Mouse (Mus musculus) thymus, postnatal 0 days (tissue): ENCODE results near the gene Camk1d. TPM values are rescaled to one million over a fixed set of nuclear protein-coding genes. Genes with fewer than 3 reads are reported as not detected.
A peak's percentile ranks its signal among the peaks of the same experiment; 100 is the strongest.

ENCODE experiments used
- DNase-seq: peaks from one replicate; pipeline ENCODE4 v3.0.0-alpha.2; 2015; ENCODE audit warnings: low spot score
- polyA plus RNA-seq: library from polyadenylated mRNA; unstranded; fragments of >200 nt; fragmentation: Nextera tagmentation; extraction: Ambion mirVana; gene quantifications from 2 replicates; pipeline ENCODE4 v1.2.1, GENCODE M21; 2015

Gene Camk1d
- polyA plus RNA-seq, 1 experiment from 2014 or later, result 14.4 TPM

DNA sequence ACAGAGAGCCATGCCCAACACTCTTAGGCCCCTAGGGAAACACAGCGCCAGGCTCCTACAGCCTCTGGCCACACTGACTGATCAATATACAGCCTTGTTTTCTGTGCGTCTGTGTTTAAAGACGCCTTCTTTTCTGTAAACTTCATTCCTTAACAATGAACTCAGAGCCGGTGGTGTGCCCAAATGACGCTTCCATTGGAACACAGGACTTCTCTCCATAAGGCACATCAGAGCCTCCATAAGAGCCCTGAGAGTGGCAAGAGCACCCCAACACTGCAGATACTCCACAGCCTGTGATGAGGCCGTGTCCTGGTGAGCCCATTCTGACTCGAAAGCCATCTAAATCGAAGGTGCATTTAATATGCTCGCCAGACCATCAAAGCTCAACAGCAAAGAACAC, 50.8 kb downstream of the Camk1d start:
- no peak for DNase-seq

DNA sequence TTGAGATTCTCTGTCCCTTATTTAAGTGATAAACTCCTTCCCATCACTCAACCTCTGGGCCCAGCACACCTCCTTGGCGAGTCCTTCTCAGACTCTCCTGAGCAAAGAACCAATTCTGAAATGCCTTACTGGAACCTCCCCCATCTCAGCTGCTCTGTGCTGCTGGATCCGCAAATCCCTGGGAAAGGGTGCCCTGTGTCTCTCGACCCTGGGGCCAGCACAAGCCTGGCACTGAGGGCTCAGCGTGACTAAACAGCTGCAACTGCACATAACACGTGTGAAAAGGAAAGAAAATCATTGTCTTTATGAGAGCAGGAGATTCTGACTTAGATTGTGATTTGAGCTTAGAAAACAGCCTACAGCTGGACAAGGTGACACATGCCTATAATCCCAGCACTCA, 52.4 kb downstream of the Camk1d start:
- no peak for DNase-seq

- DNase-seq, result no peak
These were observed 56.3 kb downstream of the Camk1d start for GRCm38 (mm10) chr2:5658000-5658399.

DNA sequence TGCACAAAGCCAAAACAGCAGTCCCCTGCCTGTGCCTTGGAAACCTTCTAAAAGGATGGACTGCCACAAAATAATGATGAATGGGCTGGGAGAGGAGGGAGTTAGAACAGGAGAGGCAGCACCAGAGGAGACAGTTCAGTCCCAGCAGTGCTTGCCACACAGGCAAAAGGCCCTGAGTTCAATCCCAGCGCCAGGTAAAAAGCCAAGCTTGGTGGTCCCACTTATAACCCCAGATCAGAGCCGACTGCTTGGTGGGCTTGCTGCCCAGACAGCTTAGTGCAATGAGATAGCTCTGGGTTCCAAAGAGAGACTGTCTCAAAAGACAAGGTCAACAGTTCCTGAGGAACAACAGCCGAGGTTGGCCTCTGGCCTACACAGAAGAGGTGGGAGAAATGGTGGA, 58.0 kb downstream of the Camk1d start:
- no peak for DNase-seq

- DNase-seq, result no peak
These were observed 62.2 kb downstream of the Camk1d start for GRCm38 (mm10) chr2:5652071-5652470.

- peak; percentile 68 for DNase-seq
These were observed 62.9 kb downstream of the Camk1d start for GRCm38 (mm10) chr2:5651285-5651870.

DNA sequence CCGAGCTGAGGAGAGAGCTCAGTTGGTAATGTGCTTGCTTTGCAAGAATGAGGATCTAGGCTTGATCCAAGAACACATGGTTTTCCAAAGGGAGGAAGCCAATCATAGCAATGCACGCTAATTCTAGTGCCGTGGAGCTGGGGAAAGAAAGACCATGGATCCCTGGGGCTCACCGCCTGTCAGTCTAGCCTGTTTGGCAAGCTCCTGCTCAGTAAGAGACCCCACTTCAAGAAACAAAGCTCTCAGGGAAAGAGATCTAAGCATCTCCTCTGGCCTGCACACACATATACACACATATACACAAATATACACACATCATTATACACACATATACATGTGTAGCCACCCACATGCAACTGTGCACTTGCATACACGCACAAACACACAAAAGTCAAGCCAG, 65.1 kb downstream of the Camk1d start:
- no peak for DNase-seq

- DNase-seq, result no peak
These were observed 65.6 kb downstream of the Camk1d start for GRCm38 (mm10) chr2:5648764-5649163.

- DNase-seq, result no peak
These were observed 68.0 kb downstream of the Camk1d start for GRCm38 (mm10) chr2:5646322-5646721.

GRCm38 (mm10) chr2:5645584-5645983, 68.7 kb downstream of the Camk1d start:
- no peak for DNase-seq

DNA sequence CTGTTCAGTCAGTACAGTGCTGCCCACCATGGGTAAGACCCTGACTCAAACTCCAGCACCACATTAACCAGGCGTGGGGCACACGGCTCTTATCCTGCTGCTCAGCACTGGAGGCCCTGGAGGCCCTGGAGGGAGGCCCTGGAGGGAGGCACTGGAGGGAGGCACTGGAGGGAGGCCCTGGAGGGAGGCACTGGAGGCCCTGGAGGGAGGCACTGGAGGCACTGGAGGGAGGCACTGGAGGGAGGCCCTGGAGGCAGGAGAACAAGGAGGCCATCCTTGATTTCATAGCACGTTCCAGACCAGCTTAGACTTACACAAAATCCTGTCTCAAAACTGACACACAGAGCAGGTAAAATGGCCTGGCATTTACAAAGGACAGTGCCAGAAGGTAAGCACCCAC, 70.4 kb downstream of the Camk1d start:
- DNase-seq, result no peak

GRCm38 (mm10) chr2:5643226-5643625, 71.1 kb downstream of the Camk1d start:
- DNase-seq, result peak; percentile 83

DNA sequence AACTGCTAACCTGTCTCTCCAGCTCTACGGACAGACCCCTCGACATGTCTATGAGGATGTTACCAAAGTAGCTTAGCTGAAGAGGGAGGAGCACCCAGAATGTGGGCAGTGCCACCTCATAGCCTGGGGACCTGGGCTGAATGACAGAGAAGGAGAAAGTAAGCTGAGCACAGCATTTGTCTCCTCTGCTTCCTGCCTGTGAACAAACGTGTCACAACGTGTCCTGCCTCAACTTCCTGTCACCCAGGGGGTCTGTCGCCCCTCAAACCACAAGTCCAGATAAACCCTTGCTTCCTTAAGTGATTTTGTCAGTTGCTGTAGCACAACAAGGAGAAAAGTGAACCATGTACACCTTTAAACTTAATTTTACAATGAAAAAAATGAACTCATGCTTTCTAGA, 71.7 kb downstream of the Camk1d start:
- peak; percentile 87 for DNase-seq

GRCm38 (mm10) chr2:5641678-5642077, 72.6 kb downstream of the Camk1d start:
- DNase-seq, result peak; percentile 10

GRCm38 (mm10) chr2:5640586-5640985, 73.7 kb downstream of the Camk1d start:
- no peak for DNase-seq

GRCm38 (mm10) chr2:5636801-5637742, 77.2 kb downstream of the Camk1d start:
- DNase-seq, result no peak

DNA sequence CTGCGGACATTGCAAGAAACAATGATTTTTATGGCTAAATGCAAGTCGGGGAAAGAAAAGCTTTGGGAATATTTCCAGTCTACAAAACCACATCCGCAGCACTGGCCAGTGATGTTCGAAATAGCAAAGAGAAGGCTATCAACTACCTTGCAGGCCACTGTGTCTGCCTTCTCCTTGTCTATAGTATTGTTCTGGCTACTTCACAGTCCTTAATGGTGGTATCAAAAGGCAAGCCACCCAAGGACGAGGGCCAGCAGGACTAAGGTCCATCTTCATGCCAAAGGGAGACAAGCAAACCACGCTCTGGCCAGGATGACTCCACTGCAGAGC, 82.0 kb downstream of the Camk1d start:
- DNase-seq, result no peak

DNA sequence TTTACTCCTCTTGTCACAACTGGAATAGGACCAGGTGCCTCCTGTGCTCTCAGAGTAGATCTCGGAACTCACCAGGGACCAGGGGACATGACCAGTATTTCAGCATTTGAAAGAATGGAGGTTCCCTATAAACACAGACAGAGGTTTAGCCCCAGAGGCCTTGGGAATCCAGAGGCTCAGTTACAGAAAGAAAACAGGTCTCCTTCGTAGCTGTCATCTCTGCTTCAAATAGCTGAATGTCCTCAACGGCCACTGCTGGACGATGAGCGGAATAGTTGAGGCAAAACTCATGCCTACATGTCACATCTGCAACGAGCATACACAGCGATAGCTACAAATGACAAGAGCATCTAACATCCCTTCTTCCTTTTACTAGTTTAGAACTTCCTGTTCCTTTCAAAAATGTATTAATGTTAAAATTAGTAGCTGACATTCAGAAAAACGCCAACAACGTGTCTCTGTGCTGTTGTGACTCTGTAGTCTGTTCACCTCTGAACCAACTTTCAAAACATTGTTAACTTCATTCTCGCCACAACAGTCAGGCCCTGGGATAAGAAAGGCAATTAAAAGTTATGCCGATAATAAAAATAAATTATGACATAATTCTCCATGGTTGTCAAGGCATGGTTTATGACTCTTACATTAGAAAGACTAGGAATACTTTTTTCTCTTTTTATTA, 82.5 kb downstream of the Camk1d start:
- no peak for DNase-seq

GRCm38 (mm10) chr2:5630710-5631109, 83.6 kb downstream of the Camk1d start:
- no peak for DNase-seq

DNA sequence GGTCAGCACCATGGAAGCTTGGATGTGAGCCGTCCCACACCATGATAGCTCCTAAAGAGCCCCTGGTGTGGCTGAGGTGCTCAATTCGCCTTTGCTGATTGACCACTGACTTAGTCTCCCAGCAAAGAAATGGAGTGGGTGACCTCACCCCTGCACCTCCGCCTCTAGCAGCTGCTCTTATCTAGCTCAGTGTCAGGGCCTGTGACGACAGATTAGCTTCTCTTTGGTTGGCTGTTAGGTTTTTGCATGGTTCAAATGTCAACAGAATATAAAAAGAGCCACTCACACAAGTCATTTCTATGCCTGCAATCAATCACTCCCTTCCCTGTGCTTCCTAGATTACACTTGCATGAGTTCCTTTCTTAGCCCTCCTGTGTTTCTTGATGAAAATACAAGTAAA, 89.9 kb downstream of the Camk1d start:
- DNase-seq, result no peak

- no peak for DNase-seq
These were observed 95.9 kb downstream of the Camk1d start for GRCm38 (mm10) chr2:5618361-5618896.

DNA sequence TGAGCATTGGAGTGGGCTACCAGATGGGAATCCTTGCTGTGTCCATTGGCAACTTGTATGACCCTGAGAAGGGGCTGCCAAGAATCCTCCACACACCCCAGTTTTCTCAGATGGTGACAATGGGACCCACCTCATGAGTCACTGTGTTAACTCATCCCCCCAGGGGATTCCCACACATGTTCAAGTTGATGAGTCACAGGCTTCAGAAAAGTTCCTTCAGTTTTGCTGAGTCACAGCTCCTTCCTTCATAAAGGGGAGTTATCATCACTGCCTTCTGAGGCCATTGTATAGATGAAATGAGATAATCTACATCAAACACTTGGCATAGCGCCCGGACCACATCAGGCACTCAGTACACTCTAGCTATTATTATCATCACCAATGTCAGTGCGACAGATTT, 99.4 kb downstream of the Camk1d start:
- peak; percentile 22 for DNase-seq
